Mouse (Mus musculus) urinary bladder, postnatal 0 days (tissue): Measurements from ENCODE around the gene Ifi204. TPM values are rescaled to one million over a fixed set of nuclear protein-coding genes. Genes with fewer than 3 reads are reported as not detected.

ENCODE experiments used
- polyA plus RNA-seq: library from polyadenylated mRNA; unstranded; fragments of >200 nt; fragmentation: Nextera tagmentation; extraction: Ambion mirVana; gene quantifications from 2 replicates; pipeline ENCODE4 v1.2.1, GENCODE M21; 2015

The Ifi204 gene
- 4.9 and 5.0 TPM in 2 replicates for polyA plus RNA-seq

DNA sequence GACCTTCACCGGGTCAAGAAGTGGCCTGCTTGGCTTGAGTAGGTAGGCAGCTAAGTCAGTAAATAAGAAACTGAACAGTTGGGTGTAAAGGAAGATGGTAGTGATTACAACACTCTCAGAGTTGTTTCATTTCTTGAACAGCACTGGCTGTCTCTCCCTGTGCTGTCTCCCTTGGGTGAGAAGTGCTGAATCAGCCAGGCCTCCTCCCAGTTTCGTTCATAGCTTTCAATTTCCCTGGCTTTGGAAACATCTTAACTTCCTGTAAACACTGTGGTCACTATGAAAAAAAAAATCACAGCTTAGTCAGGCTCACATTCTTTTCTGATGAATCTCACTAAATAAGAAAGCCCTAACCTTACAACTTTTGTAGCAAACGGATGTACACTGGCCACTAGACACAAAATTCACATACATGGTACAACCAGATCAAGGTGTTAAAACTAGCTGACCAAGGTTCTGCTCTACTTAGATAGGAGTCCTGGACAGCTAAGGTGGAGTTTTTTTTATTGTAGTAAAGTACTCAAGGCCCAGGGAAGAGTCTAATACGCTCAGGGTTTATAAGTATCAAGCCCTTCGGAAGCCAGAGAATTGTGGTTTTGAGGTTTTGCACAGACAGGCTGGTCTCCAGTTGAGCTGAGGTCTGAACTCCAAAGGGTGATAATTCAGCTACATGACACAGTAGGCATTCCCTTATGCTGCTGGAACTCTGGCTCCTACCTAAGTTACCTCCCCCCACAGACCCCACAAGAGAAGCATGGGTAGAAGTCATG is at the start of gene Ifi204:
Ifi204 (minus strand) TSS at position 96 of the 770 bp plus-strand sequence.

DNA sequence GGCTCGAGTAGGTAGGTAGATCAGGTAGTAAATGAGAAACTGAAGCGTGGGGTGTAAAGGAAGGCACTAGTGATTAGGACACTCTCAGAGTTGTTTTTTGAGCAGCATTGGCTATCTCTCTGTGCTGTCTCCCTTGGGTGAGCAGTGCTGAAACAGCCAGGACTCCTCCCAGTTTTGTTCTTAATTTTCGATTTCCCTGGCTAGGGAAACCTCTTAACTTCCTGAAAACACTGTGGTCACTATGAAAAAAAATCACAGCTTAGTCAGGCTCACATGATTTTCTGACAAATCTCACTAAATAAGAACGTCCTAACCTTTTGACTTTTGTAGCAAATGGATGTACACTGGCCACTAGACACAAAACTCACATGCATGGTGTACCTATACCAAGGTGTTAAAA is 25.1 kb downstream of the Ifi204 start, which contains the start of gene Ifi207:
Ifi207 (minus strand) TSS at position 92 of the 400 bp plus-strand sequence.

Other genes starting within 250 kb of the Ifi204 start
- gene Ifi214, start 231.0 kb downstream of the Ifi204 start, polyA plus RNA-seq, result not detected in 2 replicates
- gene Ifi213, start 167.7 kb downstream of the Ifi204 start, polyA plus RNA-seq, result 0.11 and 0.50 TPM in 2 replicates
- gene Ifi209, start 136.0 kb downstream of the Ifi204 start, polyA plus RNA-seq, result 0.30 and 0.75 TPM in 2 replicates
- not detected in 2 replicates for gene Ifi208, start 93.3 kb downstream of the Ifi204 start, polyA plus RNA-seq
- gene Ifi207, start 25.2 kb downstream of the Ifi204 start, polyA plus RNA-seq, result 1.5 and 1.6 TPM in 2 replicates
- gene Ifi211, start 146.1 kb upstream of the Ifi204 start, polyA plus RNA-seq, result 3.7 and 4.0 TPM in 2 replicates
- 2.7 and 4.1 TPM in 2 replicates for gene Mndal, start 175.5 kb upstream of the Ifi204 start, polyA plus RNA-seq
- 2.6 and 2.8 TPM in 2 replicates for gene Ifi203, start 175.7 kb upstream of the Ifi204 start, polyA plus RNA-seq
- gene Ifi202b, start 215.8 kb upstream of the Ifi204 start, polyA plus RNA-seq, result 0.12 TPM in 1 of 2 replicates, not detected in the other